In genomic region chr16:30998711-30999110, GRCm38 (mm10) we compare ENCODE assay signal across 27 mouse cellular contexts.
DNase-seq lines count a peak whose midpoint lies in the region; ATAC-seq and TF ChIP-seq lines count a peak whose summit lies in the region.
"Had no signal": no experiment of that assay in that cellular context is flagged by ENCODE, and none has a peak within 500 bp of the region (broad histone marks: within the 10 kb centered on the region; RNA-seq: fewer than 3 reads in every experiment).

No protein-coding gene starts in this region.

- H3K27me3 ChIP-seq in liver, adult 2 months (ENCODE audit: control insufficient read depth, insufficient read depth, low read length): no peaks in the 10 kb centered on the region
- H3K27me3 ChIP-seq in liver, embryonic 11.5 days (replicated peaks; ENCODE audit: control insufficient read depth, insufficient read depth, low read length): no peaks in the 10 kb centered on the region
- H3K27me3 ChIP-seq in cerebellum, adult 2 months (ENCODE audit: control insufficient read depth, insufficient read depth, low read length): no peaks in the 10 kb centered on the region
- H3K27me3 ChIP-seq: embryonic facial prominence, embryonic 13.5 days; forebrain, embryonic 12.5 days; heart, embryonic 13.5 days; hindbrain, embryonic 13.5 days; limb, embryonic 12.5 days; liver, embryonic 12.5 days; stomach, embryonic 15.5 days had no signal

- no peak overlapping the region for H3K4me2 ChIP-seq in liver, embryonic 11.5 days
- H3K4me2 ChIP-seq: embryonic facial prominence, embryonic 13.5 days; forebrain, embryonic 12.5 days; heart, embryonic 13.5 days; hindbrain, embryonic 13.5 days; limb, embryonic 12.5 days; liver, embryonic 12.5 days; midbrain, embryonic 11.5 days; stomach, embryonic 15.5 days had no signal

- ATAC-seq in liver, embryonic 11.5 days (replicated peaks; ENCODE audit: low FRiP score): no peak
- ATAC-seq: activated CD4-positive, CD25-positive, alpha-beta regulatory T cell, adult 4 months; intestine, embryonic 16.5 days; liver, embryonic 12.5 days; liver, postnatal 0 days; midbrain, embryonic 16.5 days had no signal

- peaks cover 18% of the 10 kb centered on the region for H3K4me1 ChIP-seq in liver, adult 2 months (ENCODE audit: control insufficient read depth, insufficient read depth, low read length)
- peaks cover 13% of the 10 kb centered on the region for H3K4me1 ChIP-seq in liver, embryonic 11.5 days (replicated peaks; ENCODE audit: control insufficient read depth, insufficient read depth, low read length)
- H3K4me1 ChIP-seq in cerebellum, adult 2 months (ENCODE audit: control insufficient read depth, insufficient read depth, low read length): peaks cover 53% of the 10 kb centered on the region

- no peak overlapping the region for H3K4me3 ChIP-seq in liver, adult 2 months (ENCODE audit: insufficient read depth, low read depth, low read length)
- H3K4me3 ChIP-seq in liver, embryonic 11.5 days (ENCODE audit: low read depth, low read length): no peak overlapping the region
- no peak overlapping the region for H3K4me3 ChIP-seq in cerebellum, adult 2 months (replicated peaks; ENCODE audit: insufficient read depth, low read depth, low read length)
- H3K4me3 ChIP-seq: embryonic facial prominence, embryonic 13.5 days; forebrain, embryonic 12.5 days; heart, embryonic 13.5 days; hindbrain, embryonic 13.5 days; limb, embryonic 12.5 days; liver, embryonic 12.5 days; stomach, embryonic 15.5 days had no signal

- no peak for TF ChIP-seq POLR2A in liver, adult 2 months (IDR thresholded peaks at IDR 0.05; ENCODE audit: extremely low read depth, insufficient read depth, low read length)
- TF ChIP-seq POLR2A in cerebellum, adult 2 months (IDR thresholded peaks at IDR 0.05; ENCODE audit: borderline replicate concordance, insufficient read depth, low read length): no peak

- DNase-seq in liver, adult 2 months (ENCODE audit: extremely low read depth, low read depth, low spot score): peak; percentile 71
- no peak for DNase-seq in liver, embryonic 11.5 days (ENCODE audit: low spot score)
- DNase-seq in cerebellum, adult 2 months: peak; percentile 51 to 69
- DNase-seq in cerebellum, postnatal 14 days: peak; percentile 81 to 84
- no peak for DNase-seq in heart, postnatal 25 days (ENCODE audit: low spot score)
- DNase-seq in MN1 (ENCODE audit: low spot score): no peak
- no peak for DNase-seq in right cerebral cortex, adult 18-20 months
- DNase-seq: adrenal gland, adult 2 months; adrenal gland, postnatal 36 days; B cell, adult 2 months; gastrocnemius, postnatal 10 days; heart, postnatal 14 days; kidney, postnatal 14 days; liver, postnatal 0 days; lung, postnatal 36 days; thymus, postnatal 25 days had no signal

- no peaks in the 10 kb centered on the region; the same call in 1 of the 2 replicates for H3K79me2 ChIP-seq in liver, adult 2 months (ENCODE audit: control insufficient read depth, insufficient read depth, low read length)

- TF ChIP-seq CTCF in liver, adult 2 months (IDR thresholded peaks at IDR 0.05; ENCODE audit: low read depth, low read length): no peak
- TF ChIP-seq CTCF in cerebellum, adult 2 months (IDR thresholded peaks at IDR 0.05; ENCODE audit: borderline replicate concordance, insufficient read depth, low read depth, low read length): no peak

- H3K27ac ChIP-seq in liver, adult 2 months (replicated peaks; ENCODE audit: insufficient read depth, low read depth, low read length): peak overlapping the region; percentile 73
- no peak overlapping the region for H3K27ac ChIP-seq in liver, embryonic 11.5 days (ENCODE audit: low read depth, low read length)
- peak overlapping the region; percentile 66; the same call in 1 of the 2 replicates for H3K27ac ChIP-seq in cerebellum, adult 2 months (ENCODE audit: insufficient read depth, low read length)
- H3K27ac ChIP-seq: embryonic facial prominence, embryonic 13.5 days; forebrain, embryonic 12.5 days; heart, embryonic 13.5 days; hindbrain, embryonic 13.5 days; limb, embryonic 12.5 days; liver, embryonic 12.5 days; stomach, embryonic 15.5 days had no signal

- WGBS in liver, adult 2 months: 21% methylated on average over 2 of the region's 2 CpGs
- whole genome bisulfite sequencing in liver, embryonic 11.5 days: 92% methylated on average over 2 of the region's 2 CpGs
- WGBS in cerebellum, adult 2 months: 17% methylated on average over 2 of the region's 2 CpGs

- intact Hi-C loops in heart, postnatal 25 days (cut with DNase I): no loop called here

- peak overlapping the region; percentile 31; the same call in 1 of the 2 replicates for H3K9ac ChIP-seq in liver, adult 2 months (ENCODE audit: low read depth, low read length)
- H3K9ac ChIP-seq in liver, embryonic 11.5 days (ENCODE audit: low read depth, low read length): no peak overlapping the region
- H3K9ac ChIP-seq: embryonic facial prominence, embryonic 13.5 days; forebrain, embryonic 12.5 days; heart, embryonic 13.5 days; hindbrain, embryonic 13.5 days; limb, embryonic 12.5 days; liver, embryonic 12.5 days; liver, postnatal 0 days; stomach, embryonic 15.5 days had no signal

- no peaks in the 10 kb centered on the region for H3K9me3 ChIP-seq in liver, embryonic 11.5 days (ENCODE audit: control insufficient read depth, low read length)
- H3K9me3 ChIP-seq: embryonic facial prominence, embryonic 13.5 days; forebrain, embryonic 12.5 days; heart, embryonic 13.5 days; hindbrain, embryonic 13.5 days; liver, embryonic 12.5 days; stomach, embryonic 15.5 days had no signal

- no peaks in the 10 kb centered on the region for H3K36me3 ChIP-seq in liver, adult 2 months (ENCODE audit: control insufficient read depth, insufficient read depth, low read length)
- H3K36me3 ChIP-seq in liver, embryonic 11.5 days (ENCODE audit: control insufficient read depth, insufficient read depth, low read length): no peaks in the 10 kb centered on the region
- H3K36me3 ChIP-seq: embryonic facial prominence, embryonic 13.5 days; forebrain, embryonic 12.5 days; heart, embryonic 13.5 days; hindbrain, embryonic 13.5 days; limb, embryonic 12.5 days; liver, embryonic 12.5 days; stomach, embryonic 15.5 days had no signal

Comparison
In these comparisons a context has a peak if more than half of its experiments do, and no peak if none do; other contexts are left out.
1. DNase-seq: peak in liver, adult 2 months (single experiment), cerebellum, adult 2 months (2 of 2) and cerebellum, postnatal 14 days (2 of 2); none in liver, embryonic 11.5 days (single experiment), heart, postnatal 25 days (single experiment), MN1 (single experiment) and right cerebral cortex, adult 18-20 months (single experiment).